Mouse (Mus musculus) hindbrain, embryonic 11.5 days (tissue): Measurements from ENCODE around the gene Ralb. TPM values are rescaled to one million over a fixed set of nuclear protein-coding genes. Genes with fewer than 3 reads are reported as not detected.

Experiments used
- ATAC-seq: fragments of 200-750 bp; cut with Nextera tagmentation; 2 replicates; pipeline ENCODE4 v1.8.0; 2017; ENCODE audit warnings: mild to moderate bottlenecking, moderate TSS enrichment, moderate library complexity; ENCODE audit not compliant: low FRiP score
- DNase-seq: peaks from one replicate; pipeline ENCODE4 v3.0.0-alpha.2; 2015; ENCODE audit warnings: low spot score
- H3K27ac ChIP-seq: fragments of 300-500 bp; sonication (generic); 2 replicates; pipeline ENCODE4 v1.5.1; 2014; ENCODE audit warnings: mild to moderate bottlenecking, low read depth, low read length
- H3K27me3 ChIP-seq: fragments of 300-500 bp; sonication (generic); 2 replicates; pipeline ENCODE4 v1.6.1; 2014; ENCODE audit warnings: mild to moderate bottlenecking, low read length, moderate library complexity, mixed read lengths; ENCODE audit not compliant: control insufficient read depth, insufficient read depth
- H3K36me3 ChIP-seq: fragments of 300-500 bp; sonication (generic); 2 replicates; pipeline ENCODE4 v1.6.1; 2014; ENCODE audit warnings: mild to moderate bottlenecking, low read length, moderate library complexity, mixed read lengths; ENCODE audit not compliant: control insufficient read depth, insufficient read depth
- H3K4me1 ChIP-seq: fragments of 300-500 bp; sonication (generic); replicated peaks from 2 replicates; pipeline ENCODE4 v1.6.1; 2014; ENCODE audit warnings: low read length, mixed read lengths; ENCODE audit not compliant: control insufficient read depth, insufficient read depth
- H3K4me2 ChIP-seq: fragments of 300-500 bp; sonication (generic); replicated peaks from 2 replicates; pipeline ENCODE4 v1.6.1; 2014; ENCODE audit warnings: mild to moderate bottlenecking, low read depth, low read length
- H3K4me3 ChIP-seq: fragments of 300-500 bp; sonication (generic); 2 replicates; pipeline ENCODE4 v1.5.1; 2014; ENCODE audit warnings: low read depth, low read length
- H3K9ac ChIP-seq: fragments of 300-500 bp; sonication (generic); 2 replicates; pipeline ENCODE4 v1.6.1; 2014; ENCODE audit warnings: low read depth, low read length
- H3K9me3 ChIP-seq: fragments of 300-500 bp; sonication (generic); 2 replicates; pipeline ENCODE4 v1.6.1; 2016; ENCODE audit warnings: low read length; ENCODE audit not compliant: control insufficient read depth
- WGBS: fragments of 180-500 bp; shearing (Covaris S2); extraction: QIAGEN DNeasy Blood & Tissue Kit; methylation state at CpG from one replicate; pipeline ENCODE4 v1.1.7; 2014; 5-methylcytosine and 5-hydroxymethylcytosine counted together
- polyA plus RNA-seq: library from polyadenylated mRNA; unstranded; fragments of >200 nt; fragmentation: Nextera tagmentation; extraction: Ambion mirVana; gene quantifications from 2 replicates; pipeline ENCODE4 v1.2.1, GENCODE M21; 2014

Gene Ralb
- 70.5 and 75.3 TPM in 2 replicates for polyA plus RNA-seq

- Histone ChIP-seq H3K4me1 (0 out of 2 replicates have a peak, but pooled peaks cover 5% of the 10 kb centered on the region), H3K4me2 (peak within 1 kb of the TSS; percentile 61), H3K27ac (no peak within 1 kb of the TSS), H3K4me3 (peak within 1 kb of the TSS; percentile 66), H3K27me3 (no peaks in the 10 kb centered on the region; the same call in 1 of the 2 replicates), H3K36me3 (no peaks in the 10 kb centered on the region), H3K9ac (peak within 1 kb of the TSS; percentile 77), H3K9me3 (no peaks in the 10 kb centered on the region)
- 1% methylated on average over 57 of the region's 57 CpGs for WGBS
- DNase-seq = peak; percentile 95
- ATAC-seq = peak; percentile 98
Measured at GRCm38 (mm10) chr1:119504260-119505062, at the start of gene Ralb. TSS of gene Ralb (minus strand) at chr1:119504794.

GRCm38 (mm10) chr1:119551651-119552050 lies 47.1 kb upstream of the Ralb start:
- no peaks in the 10 kb centered on the region for H3K9me3 ChIP-seq
- no peaks in the 10 kb centered on the region for H3K4me1 ChIP-seq
- no peaks in the 10 kb centered on the region for H3K27me3 ChIP-seq
- no peak overlapping the region for H3K4me2 ChIP-seq
- no peak overlapping the region for H3K27ac ChIP-seq
- H3K4me3 ChIP-seq = no peak overlapping the region
- H3K36me3 ChIP-seq = 0 out of 2 replicates have a peak, but pooled peaks cover 2% of the 10 kb centered on the region
- no peak overlapping the region for H3K9ac ChIP-seq
- ATAC-seq (no peak), DNase-seq (no peak)
- WGBS = 89% methylated on average over 1 of the region's 1 CpGs

GRCm38 (mm10) chr1:119550064-119550463 lies 45.5 kb upstream of the Ralb start:
- H3K9ac ChIP-seq = no peak overlapping the region
- H3K27me3 ChIP-seq = no peaks in the 10 kb centered on the region
- no peak for DNase-seq
- H3K4me3 ChIP-seq = no peak overlapping the region
- no peaks in the 10 kb centered on the region for H3K9me3 ChIP-seq
- no peaks in the 10 kb centered on the region for H3K4me1 ChIP-seq
- 85% methylated on average over 2 of the region's 2 CpGs for WGBS
- no peak overlapping the region for H3K27ac ChIP-seq
- ATAC-seq = no peak
- H3K36me3 ChIP-seq = 0 out of 2 replicates have a peak, but pooled peaks cover 2% of the 10 kb centered on the region
- no peak overlapping the region for H3K4me2 ChIP-seq

GRCm38 (mm10) chr1:119549327-119549689 lies 44.7 kb upstream of the Ralb start:
- Histone ChIP-seq H3K36me3 (0 out of 2 replicates have a peak, but pooled peaks cover 2% of the 10 kb centered on the region), H3K4me1 (no peaks in the 10 kb centered on the region)
- 95% methylated on average over 7 of the region's 7 CpGs for WGBS

GRCm38 (mm10) chr1:119548668-119549326 lies 44.2 kb upstream of the Ralb start:
- DNase-seq (peak; percentile 77), ATAC-seq (no peak)
- WGBS = 73% methylated on average over 7 of the region's 7 CpGs
- H3K27ac ChIP-seq = no peak overlapping the region
- no peak overlapping the region for H3K9ac ChIP-seq
- no peaks in the 10 kb centered on the region for H3K4me1 ChIP-seq
- no peaks in the 10 kb centered on the region for H3K27me3 ChIP-seq
- 0 out of 2 replicates have a peak, but pooled peaks cover 2% of the 10 kb centered on the region for H3K36me3 ChIP-seq
- H3K9me3 ChIP-seq = no peaks in the 10 kb centered on the region
- no peak overlapping the region for H3K4me3 ChIP-seq
- no peak overlapping the region for H3K4me2 ChIP-seq

More at GRCm38 (mm10) chr1:119549327-119549689, 44.7 kb upstream of the Ralb start:
- Histone ChIP-seq H3K4me2 (no peak overlapping the region), H3K27me3 (no peaks in the 10 kb centered on the region), H3K9ac (no peak overlapping the region), H3K4me3 (no peak overlapping the region), H3K27ac (no peak overlapping the region), H3K9me3 (no peaks in the 10 kb centered on the region)
- ATAC-seq = no peak
- DNase-seq = no peak

- H3K4me1 ChIP-seq = no peaks in the 10 kb centered on the region
- no peaks in the 10 kb centered on the region for H3K36me3 ChIP-seq
- no peak overlapping the region for H3K27ac ChIP-seq
- no peaks in the 10 kb centered on the region for H3K9me3 ChIP-seq
- 89% methylated on average over 3 of the region's 3 CpGs for WGBS
- no peak overlapping the region for H3K4me3 ChIP-seq
- H3K4me2 ChIP-seq = no peak overlapping the region
- ATAC-seq (no peak), DNase-seq (no peak)
- no peaks in the 10 kb centered on the region for H3K27me3 ChIP-seq
- no peak overlapping the region for H3K9ac ChIP-seq
Measured at GRCm38 (mm10) chr1:119546490-119546889, 41.9 kb upstream of the Ralb start.

- H3K4me3 ChIP-seq = no peak overlapping the region
- no peak overlapping the region for H3K9ac ChIP-seq
- 88% methylated on average over 4 of the region's 4 CpGs for WGBS
- no peaks in the 10 kb centered on the region for H3K4me1 ChIP-seq
- H3K27ac ChIP-seq = no peak overlapping the region
- ATAC-seq = no peak
- no peaks in the 10 kb centered on the region for H3K36me3 ChIP-seq
- no peak overlapping the region for H3K4me2 ChIP-seq
- H3K27me3 ChIP-seq = no peaks in the 10 kb centered on the region
- DNase-seq = no peak
- no peaks in the 10 kb centered on the region for H3K9me3 ChIP-seq
Measured at GRCm38 (mm10) chr1:119545671-119546070, 41.1 kb upstream of the Ralb start.

GRCm38 (mm10) chr1:119545164-119545563 lies 40.6 kb upstream of the Ralb start:
- ATAC-seq = no peak
- 79% methylated on average over 2 of the region's 2 CpGs for WGBS

More at GRCm38 (mm10) chr1:119545164-119545563, 40.6 kb upstream of the Ralb start:
- H3K4me3 ChIP-seq = no peak overlapping the region
- H3K27me3 ChIP-seq = no peaks in the 10 kb centered on the region
- H3K4me1 ChIP-seq = no peaks in the 10 kb centered on the region
- H3K9ac ChIP-seq = no peak overlapping the region
- no peaks in the 10 kb centered on the region for H3K36me3 ChIP-seq
- no peak for DNase-seq
- no peaks in the 10 kb centered on the region for H3K9me3 ChIP-seq
- H3K4me2 ChIP-seq = no peak overlapping the region
- no peak overlapping the region for H3K27ac ChIP-seq
